ENCODE assay signal across 8 mouse cellular contexts in the genomic region with DNA sequence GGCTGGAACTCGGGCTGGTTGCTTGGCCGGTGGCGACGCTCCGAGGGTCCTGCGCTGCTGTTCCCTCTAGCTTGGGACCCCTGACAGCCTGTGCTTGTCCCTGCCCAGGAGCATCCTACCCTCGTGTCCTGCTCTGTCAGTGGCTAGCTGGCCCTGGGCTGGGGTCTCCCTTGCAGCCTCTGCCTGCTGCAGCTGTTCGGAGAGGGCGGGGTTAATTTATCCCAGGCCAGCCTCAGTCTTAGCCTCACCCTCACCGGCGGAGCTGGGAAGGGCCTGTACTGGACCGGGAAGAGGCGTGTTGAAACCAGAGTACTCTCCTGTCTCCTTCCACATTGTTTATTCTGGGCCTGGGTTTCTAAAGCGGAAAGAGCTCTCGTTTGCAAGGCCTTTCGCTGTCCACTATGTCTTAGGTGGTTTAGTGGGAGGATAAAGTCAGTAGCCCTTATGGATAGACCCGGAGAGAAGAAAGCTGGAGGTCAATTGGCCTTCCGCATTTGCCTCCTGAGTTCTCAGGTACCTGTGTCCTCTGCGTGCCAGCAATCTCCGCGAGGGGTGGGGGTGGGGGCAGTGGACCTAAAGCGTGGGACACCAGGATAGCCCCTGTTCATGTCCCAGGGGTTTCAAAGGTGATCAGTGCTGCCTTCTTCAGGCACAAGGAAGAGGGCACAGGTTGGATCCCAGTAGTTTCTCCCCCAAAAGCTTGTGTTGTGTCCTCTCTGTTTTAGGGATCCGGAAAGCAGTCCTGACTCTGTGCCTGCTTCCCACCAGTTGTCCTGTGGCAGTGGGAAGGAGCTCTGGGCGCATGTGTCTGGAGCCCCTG. TPM values are rescaled to one million over a fixed set of nuclear protein-coding genes. Genes with fewer than 3 reads are reported as not detected.
A peak's percentile ranks its signal among the peaks of the same experiment; 100 is the strongest.
DNase-seq lines count a peak whose midpoint lies in the region; ATAC-seq and TF ChIP-seq lines count a peak whose summit lies in the region.

No protein-coding gene starts in this region.

- H3K4me3 ChIP-seq in spleen, adult 2 months (ENCODE audit: extremely low read depth, insufficient read depth, insufficient read length), result peak overlapping the region; percentile 56; the same call in 1 of the 2 replicates
- peak overlapping the region; percentile 55 for H3K4me3 ChIP-seq in forebrain, embryonic 12.5 days (replicated peaks)
- peak overlapping the region; percentile 53 for H3K4me3 ChIP-seq in hindbrain, postnatal 0 days (ENCODE audit: low read length)
- peak overlapping the region; percentile 79 for H3K4me3 ChIP-seq in lung, adult 2 months (replicated peaks; ENCODE audit: extremely low read depth, low read depth, low read length)
- H3K4me3 ChIP-seq in small intestine, adult 2 months (ENCODE audit: low read depth, low read length), result peak overlapping the region; percentile 87

- no peak overlapping the region for H3K27ac ChIP-seq in spleen, adult 2 months (ENCODE audit: insufficient read depth, low read length)
- H3K27ac ChIP-seq in forebrain, embryonic 12.5 days, result no peak overlapping the region
- no peak overlapping the region for H3K27ac ChIP-seq in hindbrain, postnatal 0 days
- H3K27ac ChIP-seq in small intestine, adult 2 months (ENCODE audit: insufficient read depth, low read depth, low read length), result peak overlapping the region; percentile 36; the same call in 1 of the 2 replicates

- DNase-seq in spleen, adult 2 months (ENCODE audit: low read depth in 1 of 2, low spot score in 2 of 2), result no peak
- no peak for DNase-seq in spleen, adult 18-20 months
- no peak for DNase-seq in hindbrain, postnatal 0 days (ENCODE audit: low spot score)
- peak; percentile 68 for DNase-seq in lung, adult 2 months
- no peak for DNase-seq in thymus, postnatal 25 days
- no peak for DNase-seq in ovary, adult 18-20 months (ENCODE audit: low spot score)

- TF ChIP-seq CTCF in spleen, adult 2 months (IDR thresholded peaks at IDR 0.05; ENCODE audit: extremely low read depth, insufficient read depth, insufficient read length, insufficient replicate concordance), result no peak
- TF ChIP-seq CTCF in hindbrain, postnatal 0 days (IDR thresholded peaks at IDR 0.05; ENCODE audit: low read depth), result no peak
- no peak for TF ChIP-seq CTCF in lung, adult 2 months (IDR thresholded peaks at IDR 0.05; ENCODE audit: insufficient read depth, low read length)
- TF ChIP-seq CTCF in small intestine, adult 2 months (IDR thresholded peaks at IDR 0.05; ENCODE audit: extremely low read depth, insufficient read length, insufficient replicate concordance, low read depth, low read length), result no peak

- no peak for ATAC-seq in forebrain, embryonic 12.5 days (ENCODE audit: low FRiP score)
- ATAC-seq in hindbrain, postnatal 0 days, result no peak

- H3K4me2 ChIP-seq in forebrain, embryonic 12.5 days, result peak overlapping the region; percentile 98
- peak overlapping the region; percentile 77 for H3K4me2 ChIP-seq in hindbrain, postnatal 0 days (ENCODE audit: low read depth, low read length)

- H3K27me3 ChIP-seq in spleen, adult 2 months (ENCODE audit: control insufficient read depth, insufficient read depth, low read length), result peaks cover 6% of the 10 kb centered on the region
- H3K27me3 ChIP-seq in forebrain, embryonic 12.5 days, result peaks cover 55% of the 10 kb centered on the region
- H3K27me3 ChIP-seq in hindbrain, postnatal 0 days (ENCODE audit: insufficient read depth, low read length), result no peaks in the 10 kb centered on the region
- no peaks in the 10 kb centered on the region for H3K27me3 ChIP-seq in small intestine, adult 2 months (ENCODE audit: control insufficient read depth, insufficient read depth, low read length)

- no peaks in the 10 kb centered on the region for H3K36me3 ChIP-seq in spleen, adult 2 months (ENCODE audit: control insufficient read depth, insufficient read depth, low read length)
- H3K36me3 ChIP-seq in forebrain, embryonic 12.5 days (replicated peaks), result no peaks in the 10 kb centered on the region
- no peaks in the 10 kb centered on the region for H3K36me3 ChIP-seq in hindbrain, postnatal 0 days (ENCODE audit: insufficient read depth, low read length)
- 0 out of 2 replicates have a peak, but pooled peaks cover 4% of the 10 kb centered on the region for H3K36me3 ChIP-seq in small intestine, adult 2 months (ENCODE audit: control insufficient read depth, insufficient read depth, low read length)

- no peaks in the 10 kb centered on the region; the same call in none of the 2 replicates for H3K4me1 ChIP-seq in spleen, adult 2 months (ENCODE audit: control insufficient read depth, insufficient read depth, insufficient read length)
- H3K4me1 ChIP-seq in forebrain, embryonic 12.5 days, result peaks cover 25% of the 10 kb centered on the region
- 0 out of 2 replicates have a peak, but pooled peaks cover 17% of the 10 kb centered on the region for H3K4me1 ChIP-seq in hindbrain, postnatal 0 days (ENCODE audit: insufficient read depth, low read length)
- H3K4me1 ChIP-seq in lung, adult 2 months (ENCODE audit: control insufficient read depth, insufficient read depth, low read length), result peaks cover 19% of the 10 kb centered on the region
- peaks cover 20% of the 10 kb centered on the region for H3K4me1 ChIP-seq in small intestine, adult 2 months (ENCODE audit: control insufficient read depth, insufficient read depth, insufficient read length, low read length)

- no peaks in the 10 kb centered on the region for H3K9me3 ChIP-seq in forebrain, embryonic 12.5 days
- no peaks in the 10 kb centered on the region for H3K9me3 ChIP-seq in hindbrain, postnatal 0 days (ENCODE audit: low read length)

- no peak for TF ChIP-seq POLR2A in spleen, adult 2 months (IDR thresholded peaks at IDR 0.05; ENCODE audit: low read depth, low read length)
- TF ChIP-seq POLR2A in lung, adult 2 months (IDR thresholded peaks at IDR 0.05; ENCODE audit: borderline replicate concordance, extremely low read depth, low read depth, low read length), result no peak
- no peak for TF ChIP-seq POLR2A in small intestine, adult 2 months (IDR thresholded peaks at IDR 0.05; ENCODE audit: low read depth, low read length)

- WGBS in spleen, adult 2 months, result 45% methylated on average over 24 of the region's 24 CpGs
- 2% methylated on average over 24 of the region's 24 CpGs for WGBS in forebrain, embryonic 12.5 days
- 10% methylated on average over 24 of the region's 24 CpGs for WGBS in hindbrain, postnatal 0 days
- whole genome bisulfite sequencing in lung, adult 2 months, result 16% methylated on average over 24 of the region's 24 CpGs
- WGBS in small intestine, adult 2 months, result 14% methylated on average over 24 of the region's 24 CpGs

- peak overlapping the region; percentile 50; the same call in 1 of the 2 replicates for H3K9ac ChIP-seq in forebrain, embryonic 12.5 days
- peak overlapping the region; percentile 47 for H3K9ac ChIP-seq in hindbrain, postnatal 0 days (replicated peaks; ENCODE audit: low read length)

RNA-seq across cellular contexts. Expression of a gene that starts 1.0 kb away (rescaled TPM):
- 2.6 and 3.1 TPM in 2 replicates for polyA plus RNA-seq in spleen, adult 2 months (2012; rRNA removed)
- 2.3 and 3.4 TPM in 2 replicates for polyA plus RNA-seq in forebrain, embryonic 12.5 days (2016; fragmentation: Nextera tagmentation; extraction: Ambion mirVana)
- 12.8 and 16.5 TPM in 2 replicates for total RNA-seq in hindbrain, postnatal 0 days (2014; rRNA removed)
- polyA plus RNA-seq in hindbrain, postnatal 0 days (2015; fragmentation: Nextera tagmentation; extraction: Ambion mirVana), result 6.4 and 6.5 TPM in 2 replicates
- 49.0 and 58.2 TPM in 2 replicates for polyA plus RNA-seq in lung, adult 2 months (2012; rRNA removed)
- polyA plus RNA-seq in small intestine, adult 2 months (2012; rRNA removed), result 13.0 and 20.7 TPM in 2 replicates
